24 mouse cellular contexts compared by ENCODE assay signal in the genomic region with DNA sequence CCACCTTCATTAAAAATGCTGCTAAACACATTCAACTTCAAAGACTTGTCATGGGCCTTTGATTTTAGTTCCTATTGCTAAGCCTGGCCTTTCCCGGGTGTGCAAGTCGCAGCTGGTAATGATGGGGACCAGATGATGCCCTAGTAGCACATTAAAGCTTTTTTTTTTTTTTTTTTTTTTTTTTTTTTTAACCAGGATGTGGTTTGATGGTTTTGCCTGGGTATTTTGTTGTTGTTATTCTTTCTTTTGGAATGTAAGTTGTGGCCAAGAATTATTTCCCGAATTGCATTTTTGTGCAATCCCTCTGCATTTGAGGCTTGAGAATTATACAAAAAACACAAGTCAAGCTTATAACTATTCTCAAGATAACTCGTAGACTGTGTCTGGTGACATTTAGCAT.
DNase-seq lines count a peak whose midpoint lies in the region; ATAC-seq and TF ChIP-seq lines count a peak whose summit lies in the region.
"Had no signal": no experiment of that assay in that cellular context is flagged by ENCODE, and none has a peak within 500 bp of the region (broad histone marks: within the 10 kb centered on the region; RNA-seq: fewer than 3 reads in every experiment).

No protein-coding gene starts in this region.

- H3K36me3 ChIP-seq in hindbrain, embryonic 10.5 days: no peaks in the 10 kb centered on the region
- H3K36me3 ChIP-seq in hindbrain, embryonic 14.5 days (replicated peaks; ENCODE audit: control insufficient read depth, insufficient read depth): no peaks in the 10 kb centered on the region
- H3K36me3 ChIP-seq: embryonic facial prominence, embryonic 13.5 days; forebrain, embryonic 10.5 days; hindbrain, embryonic 12.5 days; limb, embryonic 13.5 days; liver, embryonic 15.5 days had no signal

- peak; percentile 17 for DNase-seq in hindbrain, embryonic 10.5 days (ENCODE audit: low spot score)
- DNase-seq in hindbrain, embryonic 14.5 days (ENCODE audit: low spot score): no peak
- DNase-seq in 3T3-L1 (ENCODE audit: low read depth, low spot score) (peak; percentile 94), liver (no peak)
- peak; percentile 27 for DNase-seq in brain, embryonic 14.5 days (ENCODE audit: low read depth)
- DNase-seq in fibroblast of lung, adult 2 months (ENCODE audit: low read depth): peak; percentile 75
- no peak for DNase-seq in c-Kit-positive CD71-positive TER-119-positive erythroid progenitor cells, embryonic 14.5 days (ENCODE audit: low spot score)
- DNase-seq: adrenal gland, postnatal 10 days; cerebellum, adult 11-12 months; cerebellum, postnatal 14 days; forebrain, postnatal 0 days; heart, postnatal 10 days; kidney, postnatal 10 days; layer of hippocampus, adult 9-11 months; midbrain, embryonic 14.5 days had no signal

- no peak for ATAC-seq in hindbrain, embryonic 14.5 days (ENCODE audit: low FRiP score)
- ATAC-seq in megakaryocyte, adult 5-6 weeks (ENCODE audit: poor library complexity, severe bottlenecking): no peak
- ATAC-seq: forebrain, postnatal 0 days; lung, postnatal 0 days had no signal

- no peak for TF ChIP-seq CTCF in brain, embryonic 14.5 days (IDR thresholded peaks at IDR 0.05; ENCODE audit: borderline replicate concordance, extremely low read depth, insufficient read depth, insufficient read length)

- no peak overlapping the region for H3K27ac ChIP-seq in hindbrain, embryonic 10.5 days
- H3K27ac ChIP-seq in hindbrain, embryonic 14.5 days: no peak overlapping the region
- H3K27ac ChIP-seq: embryonic facial prominence, embryonic 13.5 days; forebrain, embryonic 10.5 days; hindbrain, embryonic 12.5 days; limb, embryonic 13.5 days; liver, embryonic 15.5 days; stomach, postnatal 0 days had no signal

- H3K4me3 ChIP-seq in hindbrain, embryonic 10.5 days: no peak overlapping the region
- no peak overlapping the region for H3K4me3 ChIP-seq in hindbrain, embryonic 14.5 days (replicated peaks; ENCODE audit: low read length)
- H3K4me3 ChIP-seq: embryonic facial prominence, embryonic 13.5 days; forebrain, embryonic 10.5 days; hindbrain, embryonic 12.5 days; limb, embryonic 13.5 days; liver, embryonic 15.5 days had no signal

- H3K4me1 ChIP-seq in hindbrain, embryonic 10.5 days (replicated peaks): no peaks in the 10 kb centered on the region
- no peaks in the 10 kb centered on the region for H3K4me1 ChIP-seq in hindbrain, embryonic 14.5 days (replicated peaks; ENCODE audit: control insufficient read depth, insufficient read depth, low read length)
- H3K4me1 ChIP-seq: embryonic facial prominence, embryonic 13.5 days; forebrain, embryonic 10.5 days; hindbrain, embryonic 12.5 days; limb, embryonic 13.5 days; liver, embryonic 15.5 days had no signal

- WGBS in hindbrain, embryonic 10.5 days: 81% methylated on average over 4 of the region's 4 CpGs
- WGBS in hindbrain, embryonic 14.5 days: 66% methylated on average over 4 of the region's 4 CpGs

- peaks cover 8% of the 10 kb centered on the region for H3K9me3 ChIP-seq in hindbrain, embryonic 10.5 days
- H3K9me3 ChIP-seq in hindbrain, embryonic 14.5 days (ENCODE audit: control insufficient read depth, low read length): peaks cover 7% of the 10 kb centered on the region; the same call in 1 of the 2 replicates
- H3K9me3 ChIP-seq: liver, embryonic 15.5 days had no signal

- no peaks in the 10 kb centered on the region for H3K27me3 ChIP-seq in hindbrain, embryonic 10.5 days (ENCODE audit: insufficient read depth, poor library complexity, severe bottlenecking)
- no peaks in the 10 kb centered on the region for H3K27me3 ChIP-seq in hindbrain, embryonic 14.5 days (ENCODE audit: control insufficient read depth, insufficient read depth, low read length)
- H3K27me3 ChIP-seq: embryonic facial prominence, embryonic 13.5 days; hindbrain, embryonic 12.5 days; limb, embryonic 13.5 days; liver, embryonic 15.5 days had no signal

- no peak for TF ChIP-seq POLR2A in brain, embryonic 14.5 days (IDR thresholded peaks at IDR 0.05; ENCODE audit: borderline replicate concordance, extremely low read depth, insufficient read depth, insufficient read length, poor library complexity, severe bottlenecking)

- no peak overlapping the region for H3K9ac ChIP-seq in hindbrain, embryonic 14.5 days
- H3K9ac ChIP-seq: embryonic facial prominence, embryonic 13.5 days; forebrain, postnatal 0 days; hindbrain, embryonic 12.5 days; limb, embryonic 13.5 days; liver, embryonic 15.5 days had no signal

- H3K4me2 ChIP-seq in hindbrain, embryonic 14.5 days (replicated peaks): no peak overlapping the region
- H3K4me2 ChIP-seq: embryonic facial prominence, embryonic 13.5 days; heart, embryonic 11.5 days; hindbrain, embryonic 12.5 days; limb, embryonic 13.5 days; liver, embryonic 15.5 days had no signal

Comparison
In these comparisons a context has a peak if more than half of its experiments do, and no peak if none do; other contexts are left out.
1. DNase-seq: peak in hindbrain, embryonic 10.5 days (single experiment), 3T3-L1 (single experiment), brain, embryonic 14.5 days (single experiment) and fibroblast of lung, adult 2 months (single experiment); none in hindbrain, embryonic 14.5 days (single experiment), liver (single experiment) and c-Kit-positive CD71-positive TER-119-positive erythroid progenitor cells, embryonic 14.5 days (single experiment).